Mouse (Mus musculus): ENCODE results near the gene Rnf4.

GRCm38 (mm10) chr5:34289286-34289685 lies 46.8 kb upstream of the Rnf4 start:
- TF ChIP-seq CTCF (conservative IDR thresholded peaks at IDR 0.05 in 1 of 2, IDR thresholded peaks at IDR 0.05 in 1 of 2; ENCODE audit: low read depth in 2 of 2, low read length in 2 of 2) (no peak), EP300 (IDR thresholded peaks at IDR 0.05; ENCODE audit: low read length) (no peak), RCOR1 (conservative IDR thresholded peaks at IDR 0.05; ENCODE audit: low read depth, low read length) (no peak), IRF4 (IDR thresholded peaks at IDR 0.05; ENCODE audit: low read depth, low read length) (no peak), ZNF384 (IDR thresholded peaks at IDR 0.05; ENCODE audit: low read depth, low read length) (no peak)
